Mouse (Mus musculus) adipocyte (in vitro differentiated cells): Measurements from ENCODE around the gene Rusc2.

Source experiments
- DNase-seq: peaks from one replicate; pipeline ENCODE4 v3.0.0-alpha.2; 2016; ENCODE audit warnings: low spot score

The Rusc2 gene

GRCm38 (mm10) chr4:43384541-43384940 is 2.8 kb downstream of the Rusc2 start:
- no peak for DNase-seq

- no peak for DNase-seq
Observed at GRCm38 (mm10) chr4:43386932-43387331, 5.2 kb downstream of the Rusc2 start.

- no peak for DNase-seq
Observed at GRCm38 (mm10) chr4:43389390-43389789, 7.6 kb downstream of the Rusc2 start.

- no peak for DNase-seq
Observed at GRCm38 (mm10) chr4:43389845-43390440, 8.2 kb downstream of the Rusc2 start.

- DNase-seq, result no peak
Observed at GRCm38 (mm10) chr4:43391521-43392050, 9.8 kb downstream of the Rusc2 start.

- DNase-seq, result peak; percentile 95
Observed at GRCm38 (mm10) chr4:43394345-43394891, 12.6 kb downstream of the Rusc2 start.

GRCm38 (mm10) chr4:43395147-43395546 is 13.4 kb downstream of the Rusc2 start:
- no peak for DNase-seq

GRCm38 (mm10) chr4:43395836-43396235 is 14.1 kb downstream of the Rusc2 start:
- DNase-seq, result no peak

- no peak for DNase-seq
Observed at GRCm38 (mm10) chr4:43396381-43396780, 14.6 kb downstream of the Rusc2 start.

GRCm38 (mm10) chr4:43398014-43398413 is 16.2 kb downstream of the Rusc2 start:
- no peak for DNase-seq

- DNase-seq, result no peak
Observed at GRCm38 (mm10) chr4:43398829-43399331, 17.1 kb downstream of the Rusc2 start.

- no peak for DNase-seq
Observed at GRCm38 (mm10) chr4:43399391-43400131, 17.8 kb downstream of the Rusc2 start.

- no peak for DNase-seq
Observed at GRCm38 (mm10) chr4:43400976-43401375, 19.2 kb downstream of the Rusc2 start.

GRCm38 (mm10) chr4:43401486-43401885 is 19.7 kb downstream of the Rusc2 start:
- no peak for DNase-seq

- DNase-seq, result no peak
Observed at GRCm38 (mm10) chr4:43402212-43402611, 20.4 kb downstream of the Rusc2 start.

GRCm38 (mm10) chr4:43404697-43405096 is 22.9 kb downstream of the Rusc2 start:
- DNase-seq, result no peak

GRCm38 (mm10) chr4:43406162-43406971 is 24.6 kb downstream of the Rusc2 start:
- peak; percentile 76 for DNase-seq

- DNase-seq, result no peak
Observed at GRCm38 (mm10) chr4:43407071-43407920, 25.5 kb downstream of the Rusc2 start.

GRCm38 (mm10) chr4:43414761-43415160 is 33.0 kb downstream of the Rusc2 start:
- no peak for DNase-seq

GRCm38 (mm10) chr4:43415221-43416070 is 33.7 kb downstream of the Rusc2 start:
- no peak for DNase-seq
